Mouse (Mus musculus): ENCODE data around the gene Gm10964.

- no peak for TF ChIP-seq POLR2A (IDR thresholded peaks at IDR 0.05; ENCODE audit: low read depth, low read length)
- TF ChIP-seq CTCF (IDR thresholded peaks at IDR 0.05; ENCODE audit: extremely low read depth, insufficient read length, insufficient replicate concordance, low read depth, low read length): no peak
These were observed 23.1 kb upstream of the Gm10964 start for GRCm38 (mm10) chr3:103715762-103716693.
